Mouse (Mus musculus): ENCODE results near the gene Ptges3l.

DNA sequence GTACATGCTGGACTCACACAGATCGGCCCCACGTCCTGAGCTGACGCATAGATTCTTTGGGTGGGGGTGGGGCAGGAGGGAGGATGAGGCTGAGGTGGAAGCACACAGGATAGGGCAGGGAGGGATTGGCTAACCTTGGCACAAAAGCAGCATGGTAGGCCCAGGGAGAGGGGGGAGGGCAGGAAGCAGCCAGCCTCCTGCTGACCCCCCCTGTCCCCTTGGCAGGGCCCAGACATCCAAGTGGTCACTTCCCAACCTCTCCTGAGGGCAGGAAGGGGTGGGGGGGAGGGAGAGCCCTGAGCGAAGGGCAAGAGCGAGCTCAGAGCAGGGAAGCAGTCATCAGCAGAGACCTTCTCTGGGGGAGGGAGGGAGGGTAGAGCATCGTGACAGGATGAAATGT lies 34.6 kb upstream of the Ptges3l start:
- TF ChIP-seq CTCF (IDR thresholded peaks at IDR 0.05; ENCODE audit: low read depth) (no peak), EP300 (optimal IDR thresholded peaks at IDR 0.05) (no peak)
